Mouse (Mus musculus) hindbrain, embryonic 13.5 days (tissue): Measurements from ENCODE around the gene Ndufs1. TPM values are rescaled to one million over a fixed set of nuclear protein-coding genes. Genes with fewer than 3 reads are reported as not detected.
A peak's percentile ranks its signal among the peaks of the same experiment; 100 is the strongest.

ENCODE experiments used
- ATAC-seq: fragments of 200-750 bp; cut with Nextera tagmentation; 2 replicates; pipeline ENCODE4 v1.8.0; 2017; ENCODE audit warnings: moderate TSS enrichment; ENCODE audit not compliant: low FRiP score
- H3K27ac ChIP-seq: fragments of 300-500 bp; sonication (generic); 2 replicates; pipeline ENCODE4 v1.5.1; 2015; ENCODE audit warnings: inconsistent platforms, mild to moderate bottlenecking, moderate library complexity
- H3K27me3 ChIP-seq: fragments of 300-500 bp; sonication (generic); 2 replicates; pipeline ENCODE4 v1.6.1; 2015; ENCODE audit warnings: mild to moderate bottlenecking, inconsistent platforms
- H3K36me3 ChIP-seq: fragments of 300-500 bp; sonication (generic); 2 replicates; pipeline ENCODE4 v1.6.1; 2015; ENCODE audit warnings: mild to moderate bottlenecking, inconsistent platforms
- H3K4me1 ChIP-seq: fragments of 300-500 bp; sonication (generic); replicated peaks from 2 replicates; pipeline ENCODE4 v1.6.1; 2015; ENCODE audit warnings: inconsistent platforms
- H3K4me2 ChIP-seq: fragments of 300-500 bp; sonication (generic); 2 replicates; pipeline ENCODE4 v1.6.1; 2015; ENCODE audit warnings: inconsistent platforms, mild to moderate bottlenecking, moderate library complexity
- H3K4me3 ChIP-seq: fragments of 300-500 bp; sonication (generic); 2 replicates; pipeline ENCODE4 v1.5.1; 2015; ENCODE audit warnings: mild to moderate bottlenecking, inconsistent platforms
- H3K9ac ChIP-seq: fragments of 300-500 bp; sonication (generic); 2 replicates; pipeline ENCODE4 v1.6.1; 2015; ENCODE audit warnings: mild to moderate bottlenecking, inconsistent platforms
- H3K9me3 ChIP-seq: fragments of 300-500 bp; sonication (generic); 2 replicates; pipeline ENCODE4 v1.6.1; 2016; ENCODE audit warnings: inconsistent platforms
- WGBS: fragments of 180-500 bp; shearing (Covaris S2); methylation state at CpG from one replicate; pipeline ENCODE4 v1.1.7; 2015; 5-methylcytosine and 5-hydroxymethylcytosine counted together
- polyA plus RNA-seq: library from polyadenylated mRNA; unstranded; fragments of >200 nt; fragmentation: Nextera tagmentation; extraction: Ambion mirVana; gene quantifications from 2 replicates; pipeline ENCODE4 v1.2.1, GENCODE M21; 2015

Gene Ndufs1
- 139 and 141 TPM in 2 replicates for polyA plus RNA-seq

GRCm38 (mm10) chr1:63176604-63177421 lies at the start of gene Ndufs1, which contains the start of gene Eef1b2:
Ndufs1 (minus strand) TSS chr1:63176833.
Eef1b2 (plus strand) TSS chr1:63176825.
- peaks cover 24% of the 10 kb centered on the region for H3K36me3 ChIP-seq
- H3K27me3 ChIP-seq, result no peaks in the 10 kb centered on the region
- peak within 1 kb of the TSS; percentile 99 for H3K9ac ChIP-seq
- ATAC-seq, result peak; percentile 89
- H3K4me1 ChIP-seq, result peaks cover 29% of the 10 kb centered on the region
- H3K27ac ChIP-seq, result peak within 1 kb of the TSS; percentile 90
- no peaks in the 10 kb centered on the region for H3K9me3 ChIP-seq
- peak within 1 kb of the TSS; percentile 82 for H3K4me2 ChIP-seq
- WGBS, result under 1% methylated on average over 72 of the region's 72 CpGs
- H3K4me3 ChIP-seq, result peak within 1 kb of the TSS; percentile 94

GRCm38 (mm10) chr1:63225890-63226289 lies 49.3 kb upstream of the Ndufs1 start:
- WGBS, result 8% methylated on average over 7 of the region's 7 CpGs
- Histone ChIP-seq H3K27ac (no peak overlapping the region), H3K36me3 (no peaks in the 10 kb centered on the region), H3K4me3 (no peak overlapping the region), H3K27me3 (no peaks in the 10 kb centered on the region), H3K9ac (no peak overlapping the region), H3K9me3 (no peaks in the 10 kb centered on the region), H3K4me1 (peaks cover 3% of the 10 kb centered on the region; the same call in 1 of the 2 replicates), H3K4me2 (no peak overlapping the region)
- no peak for ATAC-seq

GRCm38 (mm10) chr1:63225009-63225408 lies 48.4 kb upstream of the Ndufs1 start:
- ATAC-seq, result no peak
- H3K4me2 ChIP-seq, result no peak overlapping the region
- no peak overlapping the region for H3K4me3 ChIP-seq
- no peak overlapping the region for H3K9ac ChIP-seq
- H3K36me3 ChIP-seq, result no peaks in the 10 kb centered on the region
- H3K9me3 ChIP-seq, result no peaks in the 10 kb centered on the region
- H3K4me1 ChIP-seq, result peaks cover 3% of the 10 kb centered on the region; the same call in 1 of the 2 replicates
- no peaks in the 10 kb centered on the region for H3K27me3 ChIP-seq
- H3K27ac ChIP-seq, result no peak overlapping the region
- WGBS, result 89% methylated on average over 4 of the region's 4 CpGs

- H3K9me3 ChIP-seq, result no peaks in the 10 kb centered on the region
- no peaks in the 10 kb centered on the region for H3K27me3 ChIP-seq
- ATAC-seq, result no peak
- WGBS, result 96% methylated on average over 4 of the region's 4 CpGs
- H3K27ac ChIP-seq, result no peak overlapping the region
- H3K36me3 ChIP-seq, result no peaks in the 10 kb centered on the region
- no peak overlapping the region for H3K4me3 ChIP-seq
- no peak overlapping the region for H3K9ac ChIP-seq
- H3K4me1 ChIP-seq, result peaks cover 8% of the 10 kb centered on the region; the same call in 1 of the 2 replicates
- no peak overlapping the region for H3K4me2 ChIP-seq
These were observed 42.6 kb upstream of the Ndufs1 start for GRCm38 (mm10) chr1:63219277-63219676.

- H3K27ac ChIP-seq, result peak overlapping the region; percentile 71; the same call in 1 of the 2 replicates
- no peaks in the 10 kb centered on the region for H3K9me3 ChIP-seq
- ATAC-seq, result no peak
- 42% methylated on average over 7 of the region's 7 CpGs for WGBS
- no peak overlapping the region for H3K4me3 ChIP-seq
- peaks cover 17% of the 10 kb centered on the region for H3K4me1 ChIP-seq
- no peaks in the 10 kb centered on the region for H3K36me3 ChIP-seq
- H3K27me3 ChIP-seq, result no peaks in the 10 kb centered on the region
- no peak overlapping the region for H3K9ac ChIP-seq
- H3K4me2 ChIP-seq, result no peak overlapping the region
These were observed 38.0 kb upstream of the Ndufs1 start for GRCm38 (mm10) chr1:63214631-63215030.

GRCm38 (mm10) chr1:63214271-63214558 lies 37.6 kb upstream of the Ndufs1 start, which contains the start of gene Gpr1:
Gpr1 (minus strand) TSS chr1:63214543.
- ATAC-seq, result no peak; the same call in 1 of the 2 replicates
- Histone ChIP-seq H3K4me1 (peaks cover 17% of the 10 kb centered on the region), H3K9ac (peak within 1 kb of the TSS; percentile 58), H3K27ac (peak within 1 kb of the TSS; percentile 71), H3K4me3 (peak within 1 kb of the TSS; percentile 21), H3K36me3 (no peaks in the 10 kb centered on the region), H3K27me3 (no peaks in the 10 kb centered on the region), H3K9me3 (no peaks in the 10 kb centered on the region), H3K4me2 (peak within 1 kb of the TSS; percentile 50)
- 37% methylated on average over 3 of the region's 3 CpGs for WGBS

- peak; percentile 59; the same call in 1 of the 2 replicates for ATAC-seq
- Histone ChIP-seq H3K36me3 (no peaks in the 10 kb centered on the region), H3K27me3 (no peaks in the 10 kb centered on the region), H3K27ac (peak overlapping the region; percentile 71), H3K4me3 (peak overlapping the region; percentile 21), H3K9me3 (no peaks in the 10 kb centered on the region), H3K9ac (peak overlapping the region; percentile 58), H3K4me1 (peaks cover 17% of the 10 kb centered on the region), H3K4me2 (peak overlapping the region; percentile 50)
- 19% methylated on average over 22 of the region's 22 CpGs for WGBS
These were observed 37.0 kb upstream of the Ndufs1 start for GRCm38 (mm10) chr1:63213478-63214270.

- Histone ChIP-seq H3K9ac (no peak overlapping the region), H3K4me3 (no peak overlapping the region), H3K9me3 (no peaks in the 10 kb centered on the region), H3K4me2 (no peak overlapping the region), H3K27ac (no peak overlapping the region), H3K36me3 (no peaks in the 10 kb centered on the region), H3K27me3 (no peaks in the 10 kb centered on the region), H3K4me1 (peaks cover 21% of the 10 kb centered on the region)
- 12% methylated on average over 6 of the region's 6 CpGs for WGBS
- ATAC-seq, result no peak
These were observed 33.4 kb upstream of the Ndufs1 start for GRCm38 (mm10) chr1:63209861-63210529.

- Histone ChIP-seq H3K9me3 (no peaks in the 10 kb centered on the region), H3K4me1 (peaks cover 24% of the 10 kb centered on the region), H3K9ac (no peak overlapping the region), H3K27me3 (no peaks in the 10 kb centered on the region), H3K4me2 (no peak overlapping the region), H3K4me3 (no peak overlapping the region), H3K36me3 (no peaks in the 10 kb centered on the region), H3K27ac (no peak overlapping the region)
- ATAC-seq, result no peak
- WGBS, result 85% methylated on average over 3 of the region's 3 CpGs
These were observed 31.0 kb upstream of the Ndufs1 start for GRCm38 (mm10) chr1:63207607-63208006.

- H3K4me1 ChIP-seq, result peaks cover 24% of the 10 kb centered on the region
- H3K4me2 ChIP-seq, result no peak overlapping the region
- ATAC-seq, result 0 out of 2 replicates have a peak, but pooled peaks have one; percentile 40
- no peak overlapping the region for H3K9ac ChIP-seq
- no peaks in the 10 kb centered on the region; the same call in 1 of the 2 replicates for H3K36me3 ChIP-seq
- H3K27ac ChIP-seq, result peak overlapping the region; percentile 88
- H3K27me3 ChIP-seq, result no peaks in the 10 kb centered on the region
- WGBS, result 19% methylated on average over 7 of the region's 7 CpGs
- H3K9me3 ChIP-seq, result peaks cover 8% of the 10 kb centered on the region; the same call in 1 of the 2 replicates
- no peak overlapping the region for H3K4me3 ChIP-seq
These were observed 28.2 kb upstream of the Ndufs1 start for GRCm38 (mm10) chr1:63204660-63205394.

GRCm38 (mm10) chr1:63203950-63204659 lies 27.5 kb upstream of the Ndufs1 start:
- peaks cover 24% of the 10 kb centered on the region for H3K4me1 ChIP-seq
- H3K9ac ChIP-seq, result peak overlapping the region; percentile 58; the same call in 1 of the 2 replicates
- ATAC-seq, result peak; percentile 87
- no peaks in the 10 kb centered on the region; the same call in 1 of the 2 replicates for H3K36me3 ChIP-seq
- peak overlapping the region; percentile 88 for H3K27ac ChIP-seq
- H3K27me3 ChIP-seq, result no peaks in the 10 kb centered on the region
- H3K4me2 ChIP-seq, result no peak overlapping the region
- no peak overlapping the region for H3K4me3 ChIP-seq
- 4% methylated on average over 7 of the region's 7 CpGs for WGBS
- H3K9me3 ChIP-seq, result peaks cover 10% of the 10 kb centered on the region; the same call in 1 of the 2 replicates
